Mouse (Mus musculus) intestine, postnatal 0 days (tissue): ENCODE results near the gene Stard3. TPM values are rescaled to one million over a fixed set of nuclear protein-coding genes. Genes with fewer than 3 reads are reported as not detected.

Experiments used
- ATAC-seq: fragments of 200-750 bp; cut with Nextera tagmentation; 2 replicates; pipeline ENCODE4 v1.8.0; 2017; ENCODE audit warnings: mild to moderate bottlenecking, moderate TSS enrichment, moderate library complexity
- H3K27ac ChIP-seq: fragments of 300-500 bp; sonication (generic); 2 replicates; pipeline ENCODE4 v1.5.1; 2014; ENCODE audit warnings: mild to moderate bottlenecking, low read depth, low read length, moderate library complexity
- H3K27me3 ChIP-seq: fragments of 300-500 bp; sonication (generic); replicated peaks from 2 replicates; pipeline ENCODE4 v1.6.1; 2014; ENCODE audit warnings: low read length, mixed read lengths; ENCODE audit not compliant: control insufficient read depth, insufficient read depth
- H3K36me3 ChIP-seq: fragments of 300-500 bp; sonication (generic); 2 replicates; pipeline ENCODE4 v1.6.1; 2014; ENCODE audit warnings: mild to moderate bottlenecking, moderate library complexity; ENCODE audit not compliant: control insufficient read depth, insufficient read depth
- H3K4me1 ChIP-seq: fragments of 300-500 bp; sonication (generic); replicated peaks from 2 replicates; pipeline ENCODE4 v1.6.1; 2014; ENCODE audit warnings: antibody characterized with exemption, low read length, mixed read lengths; ENCODE audit not compliant: control insufficient read depth, insufficient read depth
- H3K4me2 ChIP-seq: fragments of 300-500 bp; sonication (generic); replicated peaks from 2 replicates; pipeline ENCODE4 v1.6.1; 2014; ENCODE audit warnings: low read depth, mild to moderate bottlenecking, moderate library complexity
- H3K4me3 ChIP-seq: fragments of 300-500 bp; sonication (generic); 2 replicates; pipeline ENCODE4 v1.5.1; 2014; ENCODE audit warnings: low read depth, low read length
- H3K9ac ChIP-seq: fragments of 300-500 bp; sonication (generic); 2 replicates; pipeline ENCODE4 v1.6.1; 2014; ENCODE audit warnings: mild to moderate bottlenecking, low read depth, low read length
- H3K9me3 ChIP-seq: fragments of 300-500 bp; sonication (generic); 2 replicates; pipeline ENCODE4 v1.6.1; 2016; ENCODE audit warnings: mixed run types; ENCODE audit not compliant: control insufficient read depth
- CTCF ChIP-seq: sonication (generic); IDR thresholded peaks from 2 replicates; pipeline ENCODE4 v1.5.1; 2016; ENCODE audit warnings: low read depth, mild to moderate bottlenecking, control low read depth, antibody characterized with exemption, moderate library complexity
- WGBS: fragments of 180-500 bp; shearing (Covaris S2); extraction: QIAGEN DNeasy Blood & Tissue Kit; methylation state at CpG from one replicate; pipeline ENCODE4 v1.1.7; 2014; 5-methylcytosine and 5-hydroxymethylcytosine counted together
- polyA plus RNA-seq: library from polyadenylated mRNA; unstranded; fragments of >200 nt; fragmentation: Nextera tagmentation; extraction: Ambion mirVana; gene quantifications from 2 replicates; pipeline ENCODE4 v1.2.1, GENCODE M21; 2015

Gene Stard3
- polyA plus RNA-seq = 29.0 and 30.1 TPM in 2 replicates

DNA sequence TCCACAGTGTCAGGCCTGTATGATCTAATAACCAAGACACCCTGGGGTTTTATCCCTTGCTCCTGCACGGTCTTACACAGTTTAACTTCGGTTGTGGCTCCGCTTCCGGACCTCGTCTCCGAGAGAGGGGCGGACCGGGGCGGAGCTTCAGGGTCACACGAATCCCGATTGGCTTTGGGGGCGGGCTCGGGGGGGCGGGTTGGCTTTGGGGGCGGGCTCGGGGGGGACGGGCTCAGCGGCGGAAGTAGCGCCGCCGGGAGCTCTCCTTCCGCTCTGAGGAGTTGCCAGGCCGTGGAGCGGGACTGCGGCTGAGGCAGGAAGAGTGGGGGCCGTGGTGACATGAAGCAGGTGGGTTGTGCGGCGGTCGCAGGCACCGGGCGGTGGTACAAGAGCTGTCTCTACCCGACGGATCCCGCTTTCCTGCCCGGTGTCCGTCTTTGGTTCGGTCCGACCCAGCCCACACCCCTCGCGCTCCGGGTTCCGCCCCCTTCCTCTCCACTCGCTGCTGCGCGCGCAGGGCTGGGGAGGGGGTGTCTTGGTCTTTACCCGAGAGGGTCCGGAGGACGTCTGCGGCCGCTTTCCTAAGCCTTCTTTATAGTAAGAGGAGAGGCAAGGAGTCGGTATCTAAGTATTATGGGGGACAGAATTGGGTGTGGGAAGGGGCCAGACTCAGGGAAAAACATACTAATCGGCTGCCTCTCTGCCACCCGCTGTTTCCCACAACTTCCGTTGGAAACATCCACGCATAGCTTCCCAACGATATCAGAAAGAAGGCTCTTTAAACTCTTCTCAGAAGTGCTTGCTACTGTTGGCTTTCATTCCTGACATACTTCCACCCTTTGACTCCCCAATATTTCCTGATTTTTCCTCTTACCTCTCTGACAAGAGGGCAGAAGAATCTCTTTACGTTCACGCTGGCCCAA lies at the start of gene Stard3:
Gene Stard3 (plus strand): TSS at position 208 of the 923 bp plus-strand sequence.
- no peaks in the 10 kb centered on the region for H3K27me3 ChIP-seq
- peak; percentile 74 for ATAC-seq
- under 1% methylated on average over 56 of the region's 60 CpGs for WGBS
- no peaks in the 10 kb centered on the region for H3K36me3 ChIP-seq
- H3K9me3 ChIP-seq = no peaks in the 10 kb centered on the region
- peak within 1 kb of the TSS; percentile 79 for H3K9ac ChIP-seq
- peaks cover 8% of the 10 kb centered on the region; the same call in 1 of the 2 replicates for H3K4me1 ChIP-seq
- TF ChIP-seq CTCF = no peak
- peak within 1 kb of the TSS; percentile 92 for H3K27ac ChIP-seq
- H3K4me3 ChIP-seq = peak within 1 kb of the TSS; percentile 71
- H3K4me2 ChIP-seq = peak within 1 kb of the TSS; percentile 81

DNA sequence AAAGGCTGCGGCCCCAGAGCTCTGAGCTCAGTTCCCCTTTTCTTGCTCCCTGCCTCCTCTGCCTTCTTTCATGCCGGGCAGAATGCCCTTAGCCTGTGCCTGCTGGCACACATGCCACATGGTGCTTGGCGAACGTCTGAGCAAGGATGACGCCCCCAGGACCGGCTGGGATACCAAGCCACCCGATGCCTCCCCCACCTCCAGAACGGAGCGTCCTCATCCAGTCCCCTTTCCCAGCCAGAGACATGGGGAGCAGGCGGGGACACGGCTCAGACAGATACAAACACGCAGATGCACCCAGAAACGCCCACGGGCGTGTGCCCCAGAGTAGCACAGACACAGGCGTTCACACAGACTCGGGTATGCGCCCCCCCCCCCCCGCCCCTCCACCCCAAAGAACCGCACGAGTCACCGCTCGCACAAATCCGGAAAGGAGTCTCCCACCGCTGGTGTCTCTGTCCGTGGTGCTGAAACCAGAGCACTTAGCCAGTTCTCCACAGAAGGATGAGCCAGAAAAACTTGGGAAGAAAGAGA lies 44.3 kb upstream of the Stard3 start:
- H3K9me3 ChIP-seq = no peaks in the 10 kb centered on the region
- ATAC-seq = no peak
- no peak overlapping the region for H3K4me3 ChIP-seq
- H3K4me2 ChIP-seq = no peak overlapping the region
- H3K4me1 ChIP-seq = no peaks in the 10 kb centered on the region
- H3K27me3 ChIP-seq = peaks cover 46% of the 10 kb centered on the region
- H3K9ac ChIP-seq = no peak overlapping the region
- H3K36me3 ChIP-seq = no peaks in the 10 kb centered on the region
- WGBS = 3% methylated on average over 26 of the region's 26 CpGs
- H3K27ac ChIP-seq = no peak overlapping the region
- no peak for TF ChIP-seq CTCF

DNA sequence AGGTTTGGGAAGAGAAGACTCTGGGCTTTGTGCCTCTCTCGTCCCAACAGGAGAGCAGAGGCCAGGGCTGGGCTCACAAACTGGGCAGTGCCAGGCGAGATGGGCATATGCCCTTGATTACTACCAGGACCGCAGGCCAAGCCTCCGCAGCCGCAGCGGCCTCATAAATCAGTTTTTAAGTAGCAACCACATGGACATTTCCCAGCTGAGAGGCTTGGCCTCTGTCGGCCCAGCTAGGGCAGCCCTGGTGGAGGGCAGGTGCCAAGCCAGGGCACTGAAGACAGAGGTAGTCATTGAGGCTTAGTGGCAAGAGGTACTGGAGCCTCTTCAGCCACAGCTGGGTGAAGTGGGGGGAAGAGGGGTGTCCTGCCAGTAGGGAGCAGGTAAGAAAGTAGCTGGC lies 40.7 kb upstream of the Stard3 start:
- Histone ChIP-seq H3K36me3 (no peaks in the 10 kb centered on the region), H3K4me2 (no peak overlapping the region), H3K9me3 (no peaks in the 10 kb centered on the region), H3K27me3 (peaks cover 80% of the 10 kb centered on the region), H3K4me3 (no peak overlapping the region), H3K9ac (no peak overlapping the region), H3K27ac (no peak overlapping the region), H3K4me1 (no peaks in the 10 kb centered on the region)
- no peak for ATAC-seq
- no peak for TF ChIP-seq CTCF
- WGBS = 15% methylated on average over 7 of the region's 7 CpGs

DNA sequence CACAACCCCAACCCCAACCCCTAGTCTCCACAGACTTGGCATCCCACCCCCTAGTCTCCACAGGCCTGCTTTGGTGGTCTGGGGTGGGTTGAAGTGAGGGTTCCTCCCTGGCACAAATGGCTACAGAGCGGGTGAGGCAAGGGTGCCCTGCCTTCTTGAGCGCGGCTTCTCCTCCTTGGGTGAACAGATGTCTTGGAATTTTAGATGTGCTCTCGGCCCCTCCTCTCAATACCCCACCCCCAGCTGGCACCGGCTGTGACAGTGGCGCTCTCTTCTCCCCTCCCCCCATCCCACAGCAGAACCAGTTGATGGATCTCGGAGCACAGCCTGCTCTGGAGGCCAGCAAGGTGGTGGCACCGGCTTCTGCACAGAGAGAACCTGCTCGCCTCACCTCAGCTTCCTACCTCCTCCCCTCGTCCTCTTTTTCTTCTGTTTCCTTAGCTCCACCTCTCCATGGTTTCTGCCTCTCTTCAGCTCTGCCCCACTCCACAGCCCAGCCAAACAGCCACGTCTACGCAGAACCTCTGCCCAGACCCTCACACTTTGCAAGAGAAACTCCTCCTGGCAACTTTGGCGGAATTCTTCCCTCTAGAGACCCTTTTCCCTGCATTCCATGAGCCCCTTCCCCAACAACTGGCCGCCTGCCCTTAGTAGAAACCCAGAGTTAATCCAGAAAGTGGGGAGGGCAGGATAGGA lies 39.6 kb upstream of the Stard3 start:
- Histone ChIP-seq H3K4me2 (no peak overlapping the region), H3K27ac (no peak overlapping the region), H3K9me3 (no peaks in the 10 kb centered on the region), H3K9ac (no peak overlapping the region), H3K4me1 (no peaks in the 10 kb centered on the region), H3K4me3 (no peak overlapping the region), H3K36me3 (no peaks in the 10 kb centered on the region), H3K27me3 (peaks cover 89% of the 10 kb centered on the region)
- WGBS = 3% methylated on average over 14 of the region's 14 CpGs
- no peak for ATAC-seq
- TF ChIP-seq CTCF = no peak

DNA sequence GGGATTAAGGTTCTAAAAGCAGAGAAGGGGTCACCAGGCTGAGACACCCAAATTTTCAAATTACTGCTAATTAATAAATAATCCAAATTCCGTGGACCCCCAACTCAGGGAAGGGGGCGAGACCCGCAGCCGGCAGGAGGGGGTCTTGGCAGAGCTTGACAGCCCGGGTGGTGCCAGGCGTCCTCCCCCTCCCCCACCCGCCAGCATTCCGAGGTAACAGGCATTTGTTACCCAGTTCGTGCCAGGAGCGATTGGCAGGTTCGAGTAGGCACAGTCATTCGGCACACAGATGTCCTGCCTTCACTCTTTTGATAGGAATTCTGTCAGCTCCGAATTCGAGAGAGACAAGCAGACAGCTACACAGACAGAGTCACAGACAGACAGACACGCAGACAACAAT lies 39.0 kb upstream of the Stard3 start:
- whole genome bisulfite sequencing = 8% methylated on average over 15 of the region's 15 CpGs
- no peak for ATAC-seq
- TF ChIP-seq CTCF = no peak

DNA sequence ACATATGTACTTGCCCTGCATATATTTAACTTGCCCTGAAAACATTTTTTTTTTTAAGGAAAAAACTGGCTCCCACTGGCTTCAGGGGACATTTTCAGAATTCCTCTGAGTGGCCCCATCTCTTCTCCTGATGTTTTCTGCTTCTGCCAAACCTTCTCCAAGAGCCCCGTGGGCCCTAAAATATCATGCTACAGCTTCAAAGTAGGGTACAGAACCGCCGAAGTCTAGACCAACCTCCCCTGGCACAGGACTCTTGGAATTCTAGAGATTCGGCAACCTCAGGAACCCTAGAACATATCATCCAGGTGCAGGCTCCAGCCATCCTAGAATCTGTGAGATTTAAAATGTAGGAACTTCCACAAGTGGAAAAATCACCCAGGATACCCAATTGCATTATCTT lies 38.6 kb upstream of the Stard3 start:
- ATAC-seq = no peak
- Histone ChIP-seq H3K9me3 (no peaks in the 10 kb centered on the region), H3K36me3 (no peaks in the 10 kb centered on the region), H3K4me2 (no peak overlapping the region), H3K27me3 (peaks cover 92% of the 10 kb centered on the region), H3K27ac (no peak overlapping the region), H3K9ac (no peak overlapping the region), H3K4me3 (no peak overlapping the region), H3K4me1 (no peaks in the 10 kb centered on the region)
- no peak for TF ChIP-seq CTCF
- 24% methylated on average over 4 of the region's 4 CpGs for WGBS

More for the DNA sequence above, 39.0 kb upstream of the Stard3 start:
- Histone ChIP-seq H3K9me3 (no peaks in the 10 kb centered on the region), H3K4me2 (no peak overlapping the region), H3K4me3 (no peak overlapping the region), H3K4me1 (no peaks in the 10 kb centered on the region), H3K9ac (no peak overlapping the region), H3K36me3 (no peaks in the 10 kb centered on the region), H3K27ac (no peak overlapping the region), H3K27me3 (peaks cover 91% of the 10 kb centered on the region)
